Mouse (Mus musculus) left cerebral cortex, adult 8-10 months (tissue): ENCODE results near the gene Satl1. TPM values are rescaled to one million over a fixed set of nuclear protein-coding genes. Genes with fewer than 3 reads are reported as not detected.
"Not testable (repeated sequence)": the region's sequence is repeated elsewhere in the genome, so short reads cannot be mapped to it uniquely, and the experiment has no call there.

ENCODE experiments used
- DNase-seq, 2 experiments: peaks; one replicate each; pipeline ENCODE4 v3.0.0; 2022; ENCODE audit warnings: low spot score in 2 of 2
- total RNA-seq, 4 experiments: library from RNA; stranded (reverse); gene quantifications; 2 replicates each; pipeline ENCODE4 v1.2.4; 2022

The Satl1 gene
- total RNA-seq = not detected

GRCm38 (mm10) chrX:112406679-112407078 is at the start of gene Satl1:
Gene Satl1, minus strand, starts transcription at chrX:112406779.
- no peak for DNase-seq

DNA sequence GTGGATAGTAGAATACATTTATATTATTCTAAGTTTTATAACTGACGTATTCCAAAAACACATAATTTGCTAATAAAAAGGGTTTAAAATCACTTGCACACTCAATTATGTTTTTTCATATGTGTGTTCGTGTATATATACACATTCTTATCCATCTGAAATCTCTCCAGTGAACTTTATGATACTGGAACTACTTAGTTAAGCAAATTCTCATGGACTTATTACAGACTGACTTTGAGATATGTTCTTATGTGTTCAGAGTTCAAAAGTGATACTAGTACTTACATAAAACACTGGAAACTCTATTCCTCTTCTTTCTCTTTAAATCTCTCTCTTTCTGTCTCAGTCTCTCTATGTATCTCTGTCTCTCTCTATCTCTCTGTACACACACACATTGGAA is 31.5 kb upstream of the Satl1 start:
- no peak for DNase-seq

DNA sequence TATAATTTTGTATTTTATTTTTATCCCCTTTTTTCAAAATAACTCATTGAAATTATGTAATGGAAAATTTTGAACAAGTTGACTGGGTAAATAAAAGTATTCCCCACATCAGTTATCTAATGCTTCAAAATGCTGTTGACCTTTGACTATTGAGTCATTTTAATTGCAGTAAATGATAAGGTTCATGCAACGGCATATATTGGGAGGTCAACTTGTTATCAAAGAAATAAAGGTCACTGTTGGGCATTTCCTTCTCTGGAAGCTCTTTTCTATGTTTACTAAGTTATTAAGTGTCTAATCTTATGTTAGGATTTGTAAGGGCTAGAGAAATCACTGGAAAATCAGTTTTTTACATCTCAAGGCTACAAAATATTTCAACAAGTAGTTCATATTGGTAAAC is 31.0 kb upstream of the Satl1 start:
- no peak for DNase-seq

DNA sequence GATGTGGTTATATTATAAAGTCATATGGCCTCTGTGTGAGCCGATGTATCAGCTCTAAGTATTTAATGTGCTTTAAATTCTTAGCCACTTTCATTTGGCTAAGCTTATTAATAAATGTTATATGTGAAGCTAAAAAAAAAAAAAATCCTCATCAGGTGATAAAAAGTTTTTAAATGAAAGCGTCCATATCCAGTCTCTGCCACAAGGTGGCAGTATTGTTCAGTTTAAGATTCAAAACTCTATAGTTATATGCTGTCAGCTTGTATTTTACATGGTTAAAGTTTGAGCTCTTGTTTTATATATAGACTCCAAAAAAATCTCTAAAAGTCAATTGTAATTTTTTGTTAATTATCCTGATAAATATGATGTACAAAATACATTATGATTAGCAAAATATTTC is 16.4 kb upstream of the Satl1 start:
- DNase-seq = not testable (repeated sequence)

DNA sequence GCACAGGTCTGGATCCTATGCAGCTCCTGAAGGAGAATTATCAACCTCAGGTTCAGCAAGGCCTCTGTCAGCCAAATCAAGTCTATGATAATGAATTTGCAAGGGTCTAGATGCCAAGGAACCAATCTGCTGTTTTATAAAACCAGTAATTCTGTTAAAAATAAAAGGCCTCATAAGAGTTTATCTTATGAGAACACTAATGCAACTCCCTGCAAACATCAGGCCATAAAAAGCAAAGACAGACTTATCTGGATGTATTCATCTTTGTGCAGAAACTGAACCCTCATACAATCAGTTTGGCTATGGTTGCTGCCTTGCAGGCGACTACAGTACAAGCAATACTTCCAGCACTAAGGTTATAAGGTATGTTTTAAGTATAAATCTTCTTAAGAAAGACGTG is 5.7 kb upstream of the Satl1 start:
- no peak for DNase-seq

DNA sequence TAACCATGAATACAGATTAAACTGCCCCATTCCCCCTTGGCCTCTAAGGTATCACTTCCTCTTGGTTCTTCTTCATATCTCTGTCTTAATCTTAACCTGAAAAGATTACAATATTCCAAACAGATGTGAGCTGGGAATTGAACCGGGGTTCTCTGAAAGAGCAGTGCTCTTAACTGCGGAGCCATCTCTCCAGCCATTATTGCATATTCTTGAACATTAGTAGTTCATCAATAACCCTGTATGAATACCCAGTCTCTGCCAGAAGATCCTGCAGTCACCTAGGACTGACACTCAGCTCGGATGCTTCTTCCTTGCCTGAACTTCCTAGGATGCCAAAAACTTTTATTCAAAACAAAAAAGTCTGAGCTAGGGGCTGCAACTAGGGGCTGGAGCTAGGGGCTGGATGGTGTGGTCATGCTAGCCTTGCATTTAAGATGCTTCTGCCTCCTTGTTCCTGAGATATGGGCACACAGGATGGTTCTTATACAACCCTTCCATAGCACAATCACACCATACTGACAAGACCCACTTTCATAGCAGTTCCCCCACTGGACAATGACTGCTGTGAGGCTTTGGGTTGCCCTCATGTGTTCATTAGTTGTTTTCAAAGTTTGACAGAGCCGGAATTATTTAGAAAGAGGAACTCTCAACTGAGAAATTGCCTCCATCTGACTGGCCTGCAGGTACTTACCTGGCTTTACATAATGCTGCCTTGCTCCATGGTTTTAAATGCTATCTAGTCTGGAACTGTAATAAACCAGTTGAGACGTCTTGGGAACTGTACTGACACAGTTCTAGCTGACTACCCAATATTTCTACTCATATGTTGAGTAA is 35.8 kb downstream of the Satl1 start:
- DNase-seq = peak; percentile 11 to 31

- no peak for DNase-seq
Observed at GRCm38 (mm10) chrX:112368426-112368825, 38.2 kb downstream of the Satl1 start.

GRCm38 (mm10) chrX:112348395-112348791 is 58.2 kb downstream of the Satl1 start:
- no peak for DNase-seq

- no peak for DNase-seq
Observed at GRCm38 (mm10) chrX:112347467-112348394, 58.8 kb downstream of the Satl1 start.

GRCm38 (mm10) chrX:112339486-112339885 is 67.1 kb downstream of the Satl1 start:
- DNase-seq = no peak

Other genes with a start within 250 kb of the Satl1 start
- gene 4933403O08Rik, start 167.7 kb downstream of the Satl1 start, total RNA-seq = under 1 TPM in 2 of 4 experiments, not detected in 2; 0.33 to 0.37 TPM
- 1 to 10 TPM; 7.9 to 8.1 (median 8.0) TPM for gene Apool, start 95.4 kb downstream of the Satl1 start, total RNA-seq
- not detected for gene 2010106E10Rik, start 88.5 kb upstream of the Satl1 start, total RNA-seq
- gene Zfp711, start 193.7 kb upstream of the Satl1 start, total RNA-seq = 10 to 100 TPM in 2 of 4 experiments, 1 to 10 TPM in 2; 8.4 to 10.5 (median 9.8) TPM